Mouse (Mus musculus) monocyte, adult 59 days (primary cell): ENCODE measurements around the gene Egfl6. TPM values are rescaled to one million over a fixed set of nuclear protein-coding genes. Genes with fewer than 3 reads are reported as not detected.

Source experiments
- total RNA-seq, 2 experiments: library from RNA; stranded (reverse); gene quantifications; one replicate each; pipeline ENCODE4 v1.2.4; 2023

Gene Egfl6
- under 1 TPM in 1 of 2 experiments, not detected in 1; 0.18 TPM for total RNA-seq

DNA sequence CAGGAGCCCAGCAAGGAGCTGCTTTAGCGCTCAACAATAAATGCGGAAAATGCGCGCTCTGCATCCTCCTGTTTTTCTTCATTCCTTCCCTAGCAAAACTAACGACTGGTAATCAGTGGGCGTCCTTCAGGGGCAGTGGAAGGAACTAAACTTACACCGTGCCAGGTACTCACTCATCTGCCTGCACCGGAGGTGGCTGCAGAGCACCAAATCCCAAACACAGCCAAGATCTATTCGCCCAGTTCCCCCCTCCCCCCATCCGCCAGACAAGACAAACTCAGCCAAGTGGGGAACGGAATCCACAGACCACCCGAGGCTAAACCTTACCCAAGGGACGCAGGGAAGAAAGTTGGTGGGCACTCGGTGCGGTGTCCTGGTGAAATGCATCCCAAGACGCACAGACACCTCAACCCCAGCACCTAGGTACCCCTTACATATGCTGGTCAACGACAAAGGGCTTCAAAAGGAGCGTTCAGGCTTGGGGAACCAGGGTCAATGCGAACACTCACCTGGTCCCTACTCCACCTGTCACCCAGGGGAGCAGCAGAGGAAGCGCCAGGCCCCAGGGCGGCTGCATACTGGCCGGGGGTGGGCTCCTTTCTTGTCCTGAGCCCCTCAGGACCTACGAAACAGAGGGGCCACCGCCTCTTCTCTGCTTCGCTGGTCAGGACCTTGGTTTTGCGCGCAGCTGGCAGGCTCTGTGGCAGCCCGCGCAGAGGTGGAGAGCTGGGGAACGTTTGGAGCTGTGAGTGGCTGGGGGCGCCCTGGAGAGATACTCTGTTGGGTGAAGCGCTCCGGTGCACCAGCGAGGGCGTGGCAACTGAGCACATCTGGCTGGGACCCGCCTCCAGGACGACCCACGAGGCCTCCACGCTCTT is at the start of gene Egfl6:
TSS of gene Egfl6 (minus strand) at position 774 of the 878 bp plus-strand sequence.

GRCm38 (mm10) chrX:166518345-166518744 is 67.2 kb downstream of the Egfl6 start, which contains the start of gene Tceanc:
TSS of gene Tceanc (minus strand) at chrX:166518567.

GRCm38 (mm10) chrX:166479365-166479983 is 106.0 kb downstream of the Egfl6 start, which contains the start of gene Rab9:
TSS of gene Rab9 (minus strand) at chrX:166479867.

Other genes starting within 250 kb of the Egfl6 start
- 1 to 10 TPM; 6.0 to 8.1 TPM for gene Trappc2, start 145.1 kb downstream of the Egfl6 start, total RNA-seq
- gene Ofd1, start 145.0 kb downstream of the Egfl6 start, total RNA-seq: 1 to 10 TPM; 5.3 to 5.8 TPM
- 10 to 100 TPM; 28.4 to 30.5 TPM for gene Rab9, start 105.9 kb downstream of the Egfl6 start, total RNA-seq
- gene Tceanc, start 67.2 kb downstream of the Egfl6 start, total RNA-seq: 1 to 10 TPM; 2.9 to 3.3 TPM